Mouse (Mus musculus): ENCODE measurements at regions not wholly inside any gene's neighbourhood (a gene's known extent, or its start where the extent isn't known, plus 50 kb on each side); places are given as distances from the start of the nearest gene placed in this dataset.

DNA sequence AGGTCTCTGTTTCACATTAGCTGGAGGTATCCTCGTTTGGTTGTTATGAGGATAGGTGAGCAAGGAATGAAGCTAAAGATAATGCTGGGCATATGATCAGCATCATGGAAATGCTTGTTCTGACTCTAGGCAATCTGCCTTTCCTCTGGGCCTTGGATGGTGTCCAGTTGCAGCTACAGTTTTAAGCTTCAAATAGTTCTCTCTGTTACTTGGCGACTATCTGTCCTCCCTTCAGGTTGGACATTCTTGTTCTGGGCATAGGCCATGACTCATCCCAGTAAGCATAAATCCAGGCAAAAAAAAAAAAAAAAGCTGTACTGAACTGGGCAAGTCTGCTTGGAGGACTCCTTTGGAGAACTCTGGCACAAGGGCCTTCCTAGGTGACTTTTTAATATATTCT is 776.9 kb downstream of the Kcnma1 start:
- Histone ChIP-seq H3K27me3 (no peaks in the 10 kb centered on the region), H3K36me3 (no peaks in the 10 kb centered on the region), H3K4me2 (replicated peaks) (no peak overlapping the region), H3K4me1 (no peaks in the 10 kb centered on the region), H3K9ac (no peak overlapping the region), H3K4me3 (no peak overlapping the region), H3K27ac (no peak overlapping the region), H3K9me3 (no peaks in the 10 kb centered on the region)
- 54% methylated on average over 2 of the region's 2 CpGs for WGBS
- no peak for ATAC-seq (ENCODE audit: low FRiP score, low read depth)

GRCm38 (mm10) chr14:23198676-23199075 is 815.6 kb downstream of the Kcnma1 start:
- no peaks in the 10 kb centered on the region for H3K27me3 ChIP-seq
- no peak overlapping the region for H3K4me2 ChIP-seq (replicated peaks)
- no peaks in the 10 kb centered on the region for H3K9me3 ChIP-seq
- no peak overlapping the region for H3K27ac ChIP-seq
- H3K36me3 ChIP-seq = no peaks in the 10 kb centered on the region
- no peaks in the 10 kb centered on the region for H3K4me1 ChIP-seq
- no peak overlapping the region for H3K4me3 ChIP-seq
- 84% methylated on average over 3 of the region's 3 CpGs for WGBS
- ATAC-seq (ENCODE audit: low FRiP score, low read depth) = no peak
- no peak overlapping the region for H3K9ac ChIP-seq

GRCm38 (mm10) chr14:23194569-23195529 is 819.4 kb downstream of the Kcnma1 start:
- ATAC-seq (ENCODE audit: low FRiP score, low read depth) = no peak
- H3K4me2 ChIP-seq (replicated peaks) = no peak overlapping the region
- H3K4me1 ChIP-seq = no peaks in the 10 kb centered on the region
- WGBS = 74% methylated on average over 7 of the region's 7 CpGs
- H3K36me3 ChIP-seq = no peaks in the 10 kb centered on the region
- H3K9me3 ChIP-seq = no peaks in the 10 kb centered on the region
- no peak overlapping the region for H3K9ac ChIP-seq
- H3K27ac ChIP-seq = no peak overlapping the region
- H3K27me3 ChIP-seq = no peaks in the 10 kb centered on the region
- no peak overlapping the region for H3K4me3 ChIP-seq

DNA sequence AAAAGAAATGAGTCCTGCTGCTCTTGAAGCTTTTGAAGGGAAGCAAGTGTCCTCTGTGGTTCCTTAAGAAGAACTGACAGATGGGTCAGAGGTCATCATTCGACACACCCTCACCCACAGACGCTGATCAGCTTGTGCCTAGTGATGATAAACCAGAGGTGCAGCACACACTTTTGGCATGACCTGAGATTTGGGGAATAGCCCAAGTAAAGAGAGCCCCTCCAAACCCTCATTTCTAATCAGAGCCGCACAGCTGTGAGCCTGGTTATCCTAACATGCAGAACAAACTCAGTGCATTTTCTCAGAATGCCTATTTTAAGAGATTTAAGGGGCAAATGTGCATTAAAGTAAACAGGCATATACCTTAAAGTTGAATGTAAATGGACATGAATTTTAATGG is 821.7 kb downstream of the Kcnma1 start:
- Histone ChIP-seq H3K27ac (no peak overlapping the region), H3K4me3 (no peak overlapping the region), H3K9me3 (no peaks in the 10 kb centered on the region), H3K9ac (no peak overlapping the region), H3K4me2 (replicated peaks) (no peak overlapping the region), H3K27me3 (no peaks in the 10 kb centered on the region), H3K36me3 (no peaks in the 10 kb centered on the region), H3K4me1 (no peaks in the 10 kb centered on the region)
- no peak for ATAC-seq (ENCODE audit: low FRiP score, low read depth)
- WGBS = 66% methylated on average over 3 of the region's 3 CpGs

GRCm38 (mm10) chr14:23185359-23185758 is 828.9 kb downstream of the Kcnma1 start:
- no peak overlapping the region for H3K9ac ChIP-seq
- H3K4me1 ChIP-seq = no peaks in the 10 kb centered on the region
- H3K4me2 ChIP-seq (replicated peaks) = no peak overlapping the region
- no peak overlapping the region for H3K4me3 ChIP-seq
- 68% methylated on average over 6 of the region's 6 CpGs for WGBS
- H3K27ac ChIP-seq = no peak overlapping the region
- H3K36me3 ChIP-seq = no peaks in the 10 kb centered on the region
- no peaks in the 10 kb centered on the region for H3K27me3 ChIP-seq
- no peaks in the 10 kb centered on the region for H3K9me3 ChIP-seq
- no peak for ATAC-seq (ENCODE audit: low FRiP score, low read depth)

DNA sequence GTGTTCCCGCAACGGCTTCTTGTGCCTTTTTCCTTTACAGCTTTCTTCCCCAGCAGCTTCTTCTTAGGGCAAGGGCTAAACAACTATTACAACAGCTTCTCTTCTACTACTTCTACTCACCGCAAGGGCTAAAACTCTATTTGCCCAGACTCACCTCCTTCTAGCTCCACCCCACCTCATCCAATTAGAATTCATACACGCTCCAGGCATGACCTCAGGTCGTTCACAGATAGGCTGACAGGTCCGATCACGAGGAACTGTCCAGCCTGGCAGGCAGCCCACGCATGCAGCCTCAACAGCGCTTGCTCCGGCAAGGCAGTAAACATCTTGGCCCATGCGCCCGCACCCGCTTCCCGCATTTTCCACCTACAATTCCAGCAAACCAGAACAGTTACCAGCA is 844.9 kb downstream of the Kcnma1 start:
- H3K4me2 ChIP-seq (replicated peaks) = no peak overlapping the region
- H3K9me3 ChIP-seq = no peaks in the 10 kb centered on the region
- H3K27me3 ChIP-seq = no peaks in the 10 kb centered on the region
- H3K36me3 ChIP-seq = no peaks in the 10 kb centered on the region
- H3K9ac ChIP-seq = no peak overlapping the region
- H3K4me1 ChIP-seq = no peaks in the 10 kb centered on the region
- H3K4me3 ChIP-seq = no peak overlapping the region
- 78% methylated on average over 14 of the region's 14 CpGs for WGBS
- H3K27ac ChIP-seq = no peak overlapping the region
- ATAC-seq (ENCODE audit: low FRiP score, low read depth) = no peak

DNA sequence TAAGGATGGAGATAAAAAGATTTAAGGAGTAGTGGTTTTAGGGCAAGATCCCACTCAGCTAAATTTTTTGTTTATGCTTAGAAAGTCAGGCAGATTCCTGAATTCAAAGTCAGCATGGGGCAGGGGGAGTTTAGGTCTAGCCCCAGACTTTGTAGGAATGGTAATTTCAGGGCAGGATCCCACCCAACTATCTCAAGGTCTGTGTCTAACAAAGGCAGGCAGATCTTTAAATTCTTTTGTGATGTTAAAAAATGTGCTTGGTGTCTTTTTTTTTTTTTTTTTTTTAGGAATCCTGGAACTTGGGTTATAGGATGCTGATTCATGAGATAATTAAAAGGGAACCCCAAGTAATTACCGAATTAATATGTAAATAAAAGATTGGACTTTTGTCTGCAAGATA is 853.7 kb downstream of the Kcnma1 start:
- Histone ChIP-seq H3K9ac (no peak overlapping the region), H3K36me3 (no peaks in the 10 kb centered on the region), H3K4me2 (replicated peaks) (no peak overlapping the region), H3K27ac (no peak overlapping the region), H3K4me3 (no peak overlapping the region), H3K4me1 (no peaks in the 10 kb centered on the region), H3K27me3 (no peaks in the 10 kb centered on the region), H3K9me3 (no peaks in the 10 kb centered on the region)
- 55% methylated on average over 1 of the region's 1 CpGs for whole genome bisulfite sequencing
- ATAC-seq (ENCODE audit: low FRiP score, low read depth) = no peak

DNA sequence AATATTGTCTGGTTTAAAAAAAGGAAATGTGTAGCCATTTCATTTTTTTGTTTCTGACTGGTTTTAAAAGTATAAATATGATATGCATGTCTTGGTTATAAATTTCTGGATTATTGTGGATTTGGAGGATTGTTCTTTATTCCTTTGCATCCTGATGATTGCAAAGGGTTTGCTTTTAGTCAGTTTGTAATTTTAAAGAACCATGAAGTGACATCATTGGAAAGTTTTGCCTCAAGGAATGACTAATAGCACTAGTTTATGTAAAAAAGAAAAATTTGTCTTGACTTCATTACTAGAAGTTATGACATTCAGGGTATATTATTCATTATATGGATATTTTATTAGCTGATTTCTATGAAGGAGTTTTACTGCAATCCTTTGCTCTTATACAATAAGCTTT is 863.9 kb downstream of the Kcnma1 start:
- no peaks in the 10 kb centered on the region for H3K9me3 ChIP-seq
- H3K9ac ChIP-seq = no peak overlapping the region
- H3K4me2 ChIP-seq (replicated peaks) = no peak overlapping the region
- H3K4me3 ChIP-seq = no peak overlapping the region
- H3K36me3 ChIP-seq = no peaks in the 10 kb centered on the region
- ATAC-seq (ENCODE audit: low FRiP score, low read depth) = no peak
- H3K27ac ChIP-seq = no peak overlapping the region
- H3K27me3 ChIP-seq = no peaks in the 10 kb centered on the region
- no peaks in the 10 kb centered on the region for H3K4me1 ChIP-seq

DNA sequence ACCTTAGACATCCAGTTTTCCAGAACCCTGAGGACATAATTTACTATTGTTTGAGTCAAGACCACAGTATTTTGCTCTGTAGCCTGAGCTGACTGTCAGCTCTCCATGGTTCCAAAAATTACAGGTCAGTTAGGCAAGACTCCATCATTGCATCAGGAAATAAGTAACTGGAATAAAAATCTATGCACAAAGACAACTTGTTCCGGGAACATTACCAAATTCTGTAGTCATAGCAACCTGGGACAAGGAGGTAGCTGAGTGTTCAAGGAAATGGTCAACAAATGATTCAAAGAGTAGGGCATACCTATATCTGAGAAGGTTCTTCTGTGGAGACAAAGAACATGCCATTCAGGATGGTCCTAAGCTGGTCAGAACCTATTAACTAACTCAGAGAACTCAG is 867.3 kb downstream of the Kcnma1 start:
- WGBS = 89% methylated on average over 1 of the region's 1 CpGs
- H3K27ac ChIP-seq = no peak overlapping the region

GRCm38 (mm10) chr14:23140385-23140784 is 873.9 kb downstream of the Kcnma1 start:
- Histone ChIP-seq H3K4me1 (no peaks in the 10 kb centered on the region), H3K36me3 (no peaks in the 10 kb centered on the region), H3K9ac (no peak overlapping the region), H3K27ac (no peak overlapping the region), H3K27me3 (no peaks in the 10 kb centered on the region), H3K4me3 (no peak overlapping the region), H3K9me3 (no peaks in the 10 kb centered on the region), H3K4me2 (replicated peaks) (no peak overlapping the region)
- WGBS = 88% methylated on average over 1 of the region's 1 CpGs
- ATAC-seq (ENCODE audit: low FRiP score, low read depth) = no peak

More for the DNA sequence above, 867.3 kb downstream of the Kcnma1 start:
- Histone ChIP-seq H3K27me3 (no peaks in the 10 kb centered on the region), H3K9ac (no peak overlapping the region), H3K36me3 (no peaks in the 10 kb centered on the region), H3K9me3 (no peaks in the 10 kb centered on the region), H3K4me1 (no peaks in the 10 kb centered on the region), H3K4me3 (no peak overlapping the region), H3K4me2 (replicated peaks) (no peak overlapping the region)
- ATAC-seq (ENCODE audit: low FRiP score, low read depth) = no peak

GRCm38 (mm10) chr14:23134723-23135122 is 879.6 kb downstream of the Kcnma1 start:
- no peak for ATAC-seq (ENCODE audit: low FRiP score, low read depth)

DNA sequence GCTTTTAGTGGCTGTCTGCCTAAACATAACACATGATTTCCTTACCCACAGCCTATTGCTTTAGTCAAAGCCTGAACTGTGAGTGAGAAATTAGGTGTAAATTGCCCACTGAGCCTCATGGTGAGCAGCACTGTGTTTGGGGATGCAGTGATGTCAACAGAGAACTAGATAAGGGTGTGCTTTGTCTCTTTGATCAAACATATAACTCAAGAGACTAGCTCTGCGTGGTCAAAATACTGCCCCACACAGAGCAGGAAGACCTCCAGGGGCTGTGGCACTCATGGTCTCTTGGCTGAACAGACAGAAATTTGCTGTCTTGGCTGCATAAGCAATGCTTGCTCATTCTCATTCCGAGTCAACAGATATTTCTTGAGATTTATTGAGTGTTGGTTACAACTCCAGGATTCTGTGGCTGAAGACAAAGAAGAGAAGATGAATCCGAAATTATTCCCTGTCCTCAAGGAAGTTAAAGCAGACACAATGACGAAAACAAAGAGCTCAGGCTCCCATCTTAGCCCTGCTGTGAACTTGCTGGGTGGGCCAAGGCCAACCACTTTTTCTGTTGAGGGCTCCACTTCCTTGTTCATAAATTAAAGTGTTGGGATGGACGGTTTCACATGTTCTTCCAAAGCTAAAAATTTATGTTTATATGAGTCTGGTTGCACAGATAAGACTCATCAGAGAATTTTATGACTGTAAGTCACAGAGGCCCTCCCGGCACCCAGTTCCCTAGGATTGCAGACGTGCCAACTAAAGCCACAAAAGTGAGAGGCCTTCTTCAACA is 882.4 kb downstream of the Kcnma1 start:
- Histone ChIP-seq H3K9me3 (no peaks in the 10 kb centered on the region), H3K4me2 (replicated peaks) (peak overlapping the region; percentile 19; the same call in 1 of the 2 replicates), H3K4me3 (no peak overlapping the region), H3K4me1 (peaks cover 9% of the 10 kb centered on the region; the same call in 1 of the 2 replicates), H3K27ac (no peak overlapping the region), H3K9ac (no peak overlapping the region), H3K27me3 (no peaks in the 10 kb centered on the region), H3K36me3 (no peaks in the 10 kb centered on the region)
- no peak for ATAC-seq (ENCODE audit: low FRiP score, low read depth)
- WGBS = 52% methylated on average over 7 of the region's 7 CpGs

More at GRCm38 (mm10) chr14:23134723-23135122, 879.6 kb downstream of the Kcnma1 start:
- 91% methylated on average over 2 of the region's 2 CpGs for WGBS
- H3K4me1 ChIP-seq = peaks cover 9% of the 10 kb centered on the region; the same call in 1 of the 2 replicates
- H3K9me3 ChIP-seq = no peaks in the 10 kb centered on the region
- H3K36me3 ChIP-seq = no peaks in the 10 kb centered on the region
- H3K4me2 ChIP-seq (replicated peaks) = no peak overlapping the region
- H3K27ac ChIP-seq = no peak overlapping the region
- H3K9ac ChIP-seq = no peak overlapping the region
- no peak overlapping the region for H3K4me3 ChIP-seq
- H3K27me3 ChIP-seq = no peaks in the 10 kb centered on the region
